Mouse (Mus musculus): ENCODE data around the gene Zfhx3.

- no peak for TF ChIP-seq EP300 (IDR thresholded peaks at IDR 0.05; ENCODE audit: low read depth)
- no peak for TF ChIP-seq CTCF (IDR thresholded peaks at IDR 0.05; ENCODE audit: low read depth)
These were observed 855.6 kb downstream of the Zfhx3 start for GRCm38 (mm10) chr8:108798012-108798411.

All from liver, embryonic 14.5 days (tissue).